Mouse (Mus musculus) frontal cortex, adult (tissue): ENCODE measurements around the gene Phf21a.

Experiments used
- ATAC-seq: cut with Nextera tagmentation; 2 replicates; pipeline ENCODE4 v1.9.2; 2017; ENCODE audit warnings: mild to moderate bottlenecking, moderate library complexity, mixed read lengths; ENCODE audit not compliant: low TSS enrichment

The Phf21a gene

DNA sequence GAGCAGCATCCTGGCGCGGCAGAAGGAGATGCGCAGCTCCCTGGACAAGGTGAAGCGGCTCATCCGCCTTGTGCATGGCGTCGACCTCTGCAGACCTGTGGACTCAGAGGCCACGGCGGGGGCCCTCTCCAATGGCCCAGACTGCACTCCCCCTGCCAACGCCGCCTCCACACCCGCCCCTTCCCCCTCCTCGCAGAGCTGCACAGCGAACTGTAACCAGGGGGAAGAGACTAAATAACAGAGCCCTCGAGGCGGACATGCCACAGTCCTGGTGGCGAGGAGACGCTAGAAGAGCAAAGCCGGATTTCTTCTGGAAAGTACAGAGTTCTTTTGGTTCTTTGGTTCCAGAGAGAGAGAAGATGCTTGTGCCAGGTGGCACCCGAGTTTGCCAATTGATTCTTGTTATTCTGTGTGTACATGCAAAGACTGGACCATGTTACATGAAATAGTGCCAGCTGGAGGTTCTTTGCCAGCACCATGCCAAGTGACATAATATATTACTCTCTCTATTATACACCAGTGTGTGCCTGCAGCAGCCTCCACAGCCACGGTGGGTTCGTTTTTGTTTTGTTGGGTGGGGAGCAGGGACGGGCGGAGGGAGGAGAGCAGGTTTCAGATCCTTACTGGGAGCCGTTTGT lies 267.4 kb downstream of the Phf21a start:
- ATAC-seq: no peak

DNA sequence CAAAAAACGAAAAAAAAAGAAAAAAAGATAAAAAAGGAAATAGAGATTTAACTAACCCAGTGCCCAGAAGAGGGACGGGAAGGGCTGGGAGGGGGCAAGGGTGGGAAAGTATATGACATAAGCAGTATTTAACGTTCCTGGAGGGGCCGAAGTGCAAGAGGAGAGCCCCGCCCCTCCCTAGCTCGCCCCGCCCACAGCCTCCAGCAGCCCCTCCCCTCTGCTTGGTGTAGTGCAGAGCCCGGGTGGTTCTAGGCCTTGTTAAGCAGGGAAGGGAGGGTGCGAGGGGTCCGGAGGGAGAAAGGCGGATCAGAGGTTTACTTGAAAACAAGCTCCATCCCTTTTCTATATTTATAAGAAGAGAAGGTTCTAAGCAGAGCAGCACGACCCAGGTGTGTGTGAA lies 268.0 kb downstream of the Phf21a start:
- no peak for ATAC-seq

DNA sequence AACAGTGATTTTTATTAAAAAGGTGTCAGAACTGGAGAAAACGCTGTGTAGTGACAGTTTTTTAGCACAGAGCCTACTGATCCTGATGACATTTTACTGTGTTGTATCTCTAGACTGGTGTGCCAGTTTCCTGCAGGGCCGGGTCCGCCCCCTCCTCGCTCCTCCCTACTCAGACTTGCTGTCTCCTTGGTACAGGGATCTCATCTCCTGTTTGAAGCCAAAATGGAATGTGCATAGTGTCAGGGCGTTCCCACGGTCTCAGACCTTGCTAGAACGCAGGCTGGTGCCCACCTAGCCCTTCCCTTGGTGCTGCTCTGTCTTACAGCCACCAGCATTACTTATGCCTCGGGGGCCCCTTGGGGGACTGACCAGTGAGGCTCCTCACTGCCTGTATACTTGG lies 268.9 kb downstream of the Phf21a start:
- no peak for ATAC-seq

DNA sequence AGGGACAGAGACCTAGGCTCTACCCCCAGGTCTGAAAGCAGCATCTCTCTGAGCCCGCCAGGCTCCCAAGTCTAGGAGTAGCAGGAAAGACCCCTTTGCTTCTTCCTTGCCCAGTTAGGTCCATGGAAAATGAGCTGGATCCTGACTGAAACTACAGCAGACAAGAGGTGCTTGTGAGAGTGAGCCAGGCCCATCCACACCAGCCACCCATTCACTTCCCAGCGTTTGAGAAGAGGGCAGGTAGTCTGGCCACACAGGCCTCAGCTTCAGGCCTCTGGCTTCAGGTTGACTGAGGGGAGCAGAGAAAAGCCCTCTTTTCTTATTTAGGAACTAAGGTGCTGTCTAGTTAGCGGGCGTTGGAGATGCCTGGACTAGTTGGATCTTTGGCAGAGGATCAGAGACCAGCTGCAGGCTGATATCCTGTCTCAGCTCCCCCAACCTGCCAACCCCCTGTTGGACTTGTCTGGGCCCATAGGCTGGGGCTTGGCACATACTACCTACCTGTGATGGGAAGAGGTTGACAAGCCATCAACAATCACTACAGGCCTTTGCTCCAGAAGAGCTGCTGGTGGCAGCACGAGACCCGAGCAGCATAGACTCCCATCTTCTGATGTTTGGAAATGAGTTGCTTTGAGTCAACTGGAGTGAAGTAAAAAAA lies 269.8 kb downstream of the Phf21a start:
- no peak for ATAC-seq

DNA sequence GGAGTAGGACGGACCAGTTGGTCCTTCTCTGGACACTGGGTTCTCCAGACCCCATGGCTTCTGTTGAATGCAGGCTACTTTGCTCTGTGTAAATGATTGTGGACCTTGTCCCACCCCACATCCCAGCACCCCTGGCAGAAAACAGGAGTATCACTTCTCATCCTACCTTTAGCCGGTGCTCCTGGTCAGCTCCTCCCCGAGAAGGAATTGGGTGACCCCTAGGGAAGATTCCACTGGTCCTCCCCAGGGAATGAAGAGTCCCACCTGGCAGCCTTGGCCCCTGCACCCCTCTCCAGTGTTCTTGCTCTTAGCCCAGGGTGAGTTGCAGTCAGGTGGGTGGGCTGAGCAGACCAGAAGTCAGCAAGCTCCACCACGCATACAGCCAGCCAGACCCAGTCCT lies 271.2 kb downstream of the Phf21a start:
- no peak for ATAC-seq

DNA sequence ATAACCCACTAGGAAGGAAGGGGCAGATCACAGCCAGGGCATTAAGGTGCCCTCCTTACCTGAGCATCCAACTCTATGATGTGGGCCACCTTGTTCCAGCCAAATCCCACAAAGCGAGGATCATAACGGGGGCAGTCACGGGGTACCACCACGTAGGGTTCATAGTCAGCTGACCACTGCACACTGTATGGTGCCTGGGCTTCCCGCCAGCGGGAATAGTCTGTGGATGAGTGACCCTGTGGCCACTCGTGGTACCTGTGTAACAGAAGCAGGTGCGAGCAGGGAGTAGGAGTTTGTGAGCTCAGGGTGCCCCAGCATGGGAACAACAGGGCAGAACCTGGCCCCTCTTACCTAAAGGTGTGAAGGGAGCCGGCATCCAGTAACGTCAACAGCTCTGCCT lies 272.7 kb downstream of the Phf21a start:
- no peak for ATAC-seq

DNA sequence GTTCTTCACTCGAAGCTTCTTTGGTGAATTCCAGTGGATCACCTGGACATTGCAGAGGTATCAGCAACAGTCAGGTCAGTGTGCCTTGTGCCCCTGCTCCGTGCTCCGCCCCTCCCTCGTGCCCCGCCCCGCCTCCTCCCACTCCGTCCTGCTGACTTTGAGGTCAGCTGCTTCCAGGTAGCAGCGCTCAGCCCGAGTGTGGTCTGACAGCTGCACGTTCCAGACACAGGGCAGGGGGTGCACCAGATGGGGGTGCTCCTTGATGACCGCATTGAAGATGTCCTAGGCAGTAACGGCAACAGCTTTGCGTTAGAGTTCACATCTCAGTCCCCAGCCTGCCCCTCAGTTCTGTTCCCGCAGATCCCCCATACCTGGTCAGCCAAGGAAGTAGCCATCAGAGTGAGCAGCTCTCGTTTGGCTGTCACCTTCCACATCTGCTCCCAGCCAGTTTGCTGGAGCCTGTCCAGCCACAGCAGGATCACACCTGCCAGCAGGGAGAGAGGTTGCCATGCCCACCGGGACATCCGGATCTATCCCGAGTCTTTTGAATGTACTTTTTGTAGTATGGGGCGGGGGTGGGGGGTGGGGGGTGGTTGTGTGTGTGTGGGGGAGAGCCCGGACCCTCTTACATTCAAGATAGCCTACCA lies 274.6 kb downstream of the Phf21a start:
- no peak for ATAC-seq

DNA sequence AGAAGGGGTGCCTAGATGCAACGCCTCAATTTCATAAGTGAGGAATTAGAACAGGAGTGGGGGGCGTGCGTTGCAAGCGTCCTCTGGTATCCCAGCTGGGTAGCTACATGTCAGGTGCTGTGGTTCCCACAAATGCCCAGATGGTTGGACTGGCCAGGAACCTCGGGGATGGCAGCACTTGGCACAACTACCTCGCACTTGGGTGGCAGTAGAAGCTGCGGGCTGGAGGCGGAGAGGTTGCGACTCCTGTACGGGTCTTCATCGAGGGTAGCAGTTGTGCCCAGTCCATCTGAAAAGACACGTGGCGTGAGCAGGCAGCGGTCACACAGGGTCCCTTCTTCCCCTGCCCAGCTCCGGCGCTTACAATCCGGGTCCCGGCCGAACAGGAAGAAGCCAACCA lies 277.5 kb downstream of the Phf21a start:
- ATAC-seq: no peak

DNA sequence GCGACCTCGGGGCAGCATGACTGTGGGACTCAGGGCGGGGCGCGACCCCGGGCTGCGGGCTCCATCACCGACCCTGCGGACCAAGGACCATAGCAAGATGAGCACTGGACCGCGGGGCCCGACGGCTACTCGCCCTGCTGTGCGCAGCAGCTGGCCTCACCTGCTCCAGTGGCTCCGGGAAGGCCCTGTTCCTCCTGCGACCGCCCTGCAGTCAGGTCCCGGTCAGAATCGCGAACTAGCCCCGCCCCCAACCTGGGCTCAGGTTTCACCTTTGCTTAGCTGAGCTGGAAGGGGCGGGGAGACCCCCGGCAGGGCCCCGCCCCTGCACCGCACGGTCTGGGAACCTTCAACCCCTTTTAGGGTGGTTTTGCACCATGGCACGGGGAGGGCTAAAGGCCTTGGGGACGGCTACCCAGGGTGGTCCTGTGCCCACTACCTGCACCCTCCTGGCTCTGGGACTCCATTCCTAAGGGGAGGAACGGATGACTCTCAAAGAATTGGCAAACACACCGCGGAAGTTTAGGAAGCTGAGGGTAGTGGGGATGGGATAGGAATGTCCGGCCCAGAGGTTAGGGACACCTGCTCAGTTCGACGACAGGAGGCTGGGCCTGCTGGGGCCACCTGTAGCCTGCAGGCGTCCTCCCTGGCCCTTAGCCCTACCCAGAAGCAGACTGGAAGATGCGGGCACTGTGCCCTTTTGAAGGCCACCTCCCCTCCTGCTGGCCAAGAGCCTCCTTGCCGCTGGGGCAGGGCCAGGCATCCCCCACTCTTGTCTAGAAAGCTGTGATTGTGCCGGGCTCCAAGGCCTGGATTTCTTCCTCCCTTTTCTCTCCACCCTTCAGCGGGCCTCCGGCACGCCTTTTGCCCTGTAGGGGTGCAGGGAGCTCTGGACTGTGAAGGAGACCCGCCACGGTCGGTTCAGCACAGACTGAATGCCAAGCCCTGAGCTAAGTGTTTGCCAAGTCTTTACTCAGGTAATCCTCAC lies 278.2 kb downstream of the Phf21a start:
- no peak for ATAC-seq

DNA sequence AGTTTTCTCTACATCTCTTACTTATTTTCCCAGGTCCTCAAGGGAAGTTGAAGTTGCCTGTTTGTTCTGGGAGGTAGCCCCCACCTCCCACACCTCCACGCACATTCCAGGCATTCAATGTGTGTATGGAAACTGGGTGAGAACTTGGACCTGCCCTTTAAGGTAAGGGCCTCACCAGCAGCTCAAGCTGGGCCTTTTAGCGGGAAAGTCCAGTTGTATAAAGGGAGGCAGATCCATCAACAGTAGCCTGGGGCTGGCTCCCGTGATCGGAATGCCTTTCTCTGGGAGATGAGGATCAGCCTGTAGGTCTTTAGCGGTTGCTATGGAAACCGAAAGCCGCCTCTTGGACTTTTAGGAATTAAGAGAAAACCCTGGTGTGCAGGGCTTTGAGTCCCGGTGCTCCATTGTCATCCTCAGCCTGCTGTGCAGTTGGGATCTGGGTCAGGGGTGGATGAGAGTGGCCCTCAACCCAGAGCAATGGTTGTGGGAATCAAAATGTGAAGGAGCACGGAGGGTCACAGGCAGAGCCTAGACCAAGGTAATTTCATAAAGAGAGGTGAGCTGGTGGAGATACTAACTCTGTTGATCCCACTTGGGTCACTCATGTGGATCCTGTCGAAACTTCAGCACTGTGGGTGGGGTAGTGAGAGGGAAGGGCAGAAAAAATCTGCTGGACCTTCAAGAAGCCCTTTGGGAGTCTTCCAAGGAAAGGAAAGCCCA lies 279.2 kb downstream of the Phf21a start:
- no peak for ATAC-seq

DNA sequence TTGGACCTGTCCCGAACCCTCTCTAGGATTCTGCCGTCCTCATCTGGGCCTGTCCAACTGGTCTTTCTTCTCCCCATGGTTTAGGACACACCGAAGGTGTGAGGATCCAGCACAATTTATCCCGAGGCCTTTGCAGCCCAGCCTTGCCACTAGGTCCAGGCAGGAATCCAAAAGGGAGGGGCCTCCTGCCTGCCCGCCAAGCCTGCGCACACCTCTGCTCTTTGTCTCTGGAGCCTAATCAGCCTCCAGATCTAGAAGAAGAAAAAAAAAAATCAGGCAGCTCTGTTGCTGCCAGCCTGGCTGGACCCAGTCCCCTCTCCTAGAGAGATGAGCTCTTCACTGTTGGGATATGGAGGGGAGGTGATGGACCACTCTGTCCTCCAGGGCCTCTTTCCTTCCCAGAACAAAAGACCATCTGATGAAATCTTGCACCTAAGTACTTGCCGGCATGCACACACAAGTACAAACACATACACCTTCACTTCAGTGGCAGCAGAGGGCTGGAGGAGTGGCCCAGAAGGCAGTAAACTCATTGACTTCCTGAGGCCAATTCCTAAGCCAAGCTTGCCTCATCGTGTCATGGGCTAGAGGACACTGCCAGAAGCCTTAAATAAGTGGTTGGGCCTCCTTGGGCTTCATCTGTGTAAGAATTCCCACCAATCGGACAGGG lies 280.0 kb downstream of the Phf21a start:
- ATAC-seq: no peak

DNA sequence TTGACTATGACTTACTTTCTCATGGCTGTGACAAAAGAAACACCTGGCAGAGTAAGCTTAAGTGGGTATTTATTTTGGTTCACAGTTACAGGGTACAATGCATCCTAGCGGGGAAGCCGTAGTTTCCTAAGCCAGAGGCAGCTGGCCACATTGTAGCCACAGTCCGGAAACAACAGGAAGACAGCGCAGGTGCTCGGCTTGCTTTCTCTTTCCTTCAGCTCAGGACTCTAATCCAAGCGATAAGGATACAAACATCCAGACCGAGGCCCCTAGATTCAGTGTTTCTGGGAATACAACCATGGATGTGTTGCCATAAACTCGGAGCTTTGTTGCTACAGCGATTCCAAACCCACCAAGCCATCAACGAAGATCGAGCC lies 280.5 kb downstream of the Phf21a start:
- ATAC-seq: no peak

DNA sequence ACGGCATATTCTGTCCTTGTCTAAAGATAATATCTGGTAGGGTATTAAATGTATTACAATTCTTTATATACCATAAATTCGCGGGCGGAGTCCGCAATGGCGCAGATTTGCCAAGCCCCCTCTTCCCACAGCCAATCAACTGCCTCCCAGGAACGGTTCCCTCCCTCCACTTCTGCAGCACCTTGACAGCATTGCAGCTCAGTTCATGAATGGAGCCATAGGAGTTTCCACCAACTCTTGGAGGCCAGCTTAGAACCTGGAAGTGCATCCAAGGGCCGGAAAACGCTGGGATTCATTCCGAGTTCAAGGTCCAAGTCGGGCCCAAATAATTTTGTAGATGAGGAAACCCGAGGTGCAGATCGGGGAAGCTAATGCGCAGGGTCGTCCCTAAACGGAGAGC lies 281.6 kb downstream of the Phf21a start, which contains the start of the genes Pex16 and Large2:
Gene Pex16, plus strand, starts transcription at position 163 of the 400 bp plus-strand sequence.
Gene Large2, minus strand, starts transcription at position 356 of the 400 bp plus-strand sequence.
- peak; percentile 48 for ATAC-seq

DNA sequence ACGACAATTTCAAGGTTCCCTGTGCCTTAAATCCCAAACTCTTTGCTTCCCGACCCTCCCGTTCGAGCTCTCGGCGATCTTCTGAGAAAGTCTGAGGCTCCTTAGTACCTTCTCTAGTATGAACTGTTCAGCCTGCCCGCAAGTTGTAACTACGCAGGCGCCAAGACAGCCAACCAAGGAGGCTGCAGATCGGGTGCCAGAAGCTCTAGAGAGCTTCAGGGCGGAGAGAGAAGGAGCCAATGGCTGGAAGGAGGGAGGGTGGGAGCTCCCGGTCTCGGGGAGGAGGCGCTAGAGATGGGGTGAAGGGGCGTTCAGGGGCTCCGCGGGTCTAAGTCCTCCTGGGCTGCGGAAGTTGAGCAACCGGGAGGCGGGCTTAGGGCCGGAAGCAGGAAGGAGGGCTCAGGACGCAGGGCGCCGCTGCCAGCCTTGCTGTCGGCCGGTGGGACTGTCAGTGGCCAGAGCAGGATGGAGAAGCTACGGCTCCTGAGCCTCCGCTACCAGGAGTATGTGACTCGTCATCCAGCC lies 282.2 kb downstream of the Phf21a start:
- ATAC-seq: peak; percentile 95

DNA sequence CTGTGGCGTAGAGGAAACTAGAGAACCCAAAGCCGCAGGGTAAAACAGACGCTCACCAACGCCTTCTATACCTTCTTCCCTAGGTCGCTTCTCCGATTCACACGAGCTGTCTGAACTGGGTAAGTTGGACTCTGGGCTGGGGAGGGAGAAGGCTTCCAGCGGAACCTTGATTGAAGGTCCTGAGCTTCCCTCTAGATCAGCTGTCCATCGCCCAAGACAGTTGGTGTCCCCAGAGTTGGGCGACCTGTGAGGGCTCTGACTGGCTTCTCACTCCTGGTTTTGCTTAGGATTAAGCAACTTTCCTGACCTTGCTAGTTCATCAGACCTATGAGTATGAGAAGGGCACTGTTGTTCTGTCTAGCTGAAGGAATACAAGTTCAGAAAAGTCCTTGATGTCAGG lies 282.9 kb downstream of the Phf21a start:
- ATAC-seq: no peak

DNA sequence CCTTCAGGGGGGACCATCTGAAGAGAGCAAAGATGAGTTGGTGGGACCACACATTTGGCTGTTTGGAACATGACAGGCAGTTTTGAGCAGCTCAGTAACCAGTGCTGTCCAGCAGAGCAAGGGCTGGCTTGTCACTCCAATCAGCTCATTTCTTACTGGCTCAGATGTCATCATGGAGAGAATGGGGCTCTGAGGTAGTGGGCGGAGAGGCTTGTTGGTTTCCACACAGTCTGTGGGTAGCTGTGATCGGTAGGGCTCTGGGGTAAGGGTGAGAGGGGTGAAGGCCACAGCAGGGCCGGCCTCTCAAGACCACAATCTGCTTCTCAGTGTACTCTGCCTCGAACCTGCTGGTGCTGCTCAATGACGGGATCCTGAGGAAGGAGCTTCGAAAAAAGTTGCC lies 283.4 kb downstream of the Phf21a start:
- no peak for ATAC-seq

DNA sequence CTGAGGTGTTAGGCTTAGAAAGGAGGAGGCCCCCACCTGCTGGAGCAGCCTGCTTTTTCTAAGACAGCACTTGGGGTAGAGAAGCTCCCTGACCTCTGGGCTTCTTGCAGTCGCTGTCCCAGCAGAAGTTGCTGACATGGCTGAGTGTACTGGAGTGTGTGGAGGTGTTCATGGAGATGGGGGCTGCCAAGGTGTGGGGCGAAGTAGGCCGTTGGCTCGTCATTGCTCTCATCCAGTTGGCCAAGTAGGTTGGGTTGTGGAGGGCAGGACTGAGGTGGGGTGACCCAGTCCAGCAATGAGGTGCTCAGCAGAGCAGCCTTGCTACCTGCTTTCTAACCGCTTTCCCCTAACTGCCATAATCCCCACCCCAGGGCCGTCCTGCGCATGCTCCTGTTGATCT lies 284.4 kb downstream of the Phf21a start:
- no peak for ATAC-seq

DNA sequence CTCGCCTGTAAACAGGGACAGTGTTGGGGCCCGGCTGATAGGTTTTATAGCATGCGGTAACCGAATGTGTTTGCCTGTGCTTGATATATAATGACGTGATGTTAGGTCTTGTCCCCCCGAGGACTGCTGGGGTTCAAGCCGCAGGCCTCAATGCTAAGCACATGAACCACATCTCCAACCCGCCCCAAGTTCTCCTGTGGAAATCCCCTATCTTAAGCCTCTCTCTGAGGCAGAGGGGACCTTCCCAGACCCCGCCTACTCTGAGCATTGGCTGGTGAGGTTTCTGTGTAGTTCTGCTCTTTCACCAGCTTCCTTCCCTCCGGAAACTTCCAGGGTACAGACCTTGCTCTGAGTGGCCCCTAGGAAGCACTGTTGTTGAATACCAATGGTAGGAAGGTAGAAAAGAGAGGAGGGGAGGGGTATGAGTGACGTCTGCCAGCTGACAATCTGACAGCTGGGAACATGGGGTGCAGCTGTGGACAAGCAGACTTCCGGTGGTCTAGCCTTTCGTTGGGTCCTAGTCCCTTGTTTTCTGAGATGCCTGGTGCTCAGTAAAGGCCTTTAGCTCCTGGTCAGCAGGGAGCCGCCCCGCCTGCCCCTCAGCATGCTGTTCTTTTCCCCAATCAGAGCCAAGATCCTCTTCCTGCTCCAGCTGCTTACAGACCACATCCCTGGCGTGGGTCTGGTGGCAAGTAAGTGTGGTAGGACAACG lies 287.0 kb downstream of the Phf21a start:
- no peak for ATAC-seq

DNA sequence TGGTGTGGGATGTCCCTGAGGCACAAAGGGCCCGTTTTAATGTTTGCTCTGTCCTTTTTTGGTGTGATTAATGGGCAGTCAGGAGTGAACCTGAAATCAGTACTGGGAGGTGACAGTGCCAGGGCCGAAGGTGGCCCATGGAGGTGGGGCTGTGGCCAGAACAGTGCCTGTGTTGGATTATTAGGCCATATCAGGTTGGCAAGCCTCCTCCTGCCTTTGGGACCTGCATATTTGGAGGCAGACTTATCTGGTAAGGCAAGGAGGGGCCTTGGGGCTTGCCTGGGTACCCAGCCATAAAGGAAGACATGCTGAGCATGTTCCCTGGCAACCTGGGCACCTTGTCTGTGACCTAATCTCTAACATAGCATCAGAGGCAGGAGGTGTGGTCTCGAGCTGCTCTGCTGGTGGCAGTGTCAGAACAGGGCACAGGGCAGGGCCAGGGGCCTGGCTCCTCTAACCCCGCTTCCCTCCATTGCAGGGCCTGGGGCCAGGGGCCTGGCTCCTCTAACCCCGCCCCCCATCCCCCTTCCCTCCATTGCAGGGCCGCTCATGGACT lies 287.7 kb downstream of the Phf21a start:
- ATAC-seq: no peak

DNA sequence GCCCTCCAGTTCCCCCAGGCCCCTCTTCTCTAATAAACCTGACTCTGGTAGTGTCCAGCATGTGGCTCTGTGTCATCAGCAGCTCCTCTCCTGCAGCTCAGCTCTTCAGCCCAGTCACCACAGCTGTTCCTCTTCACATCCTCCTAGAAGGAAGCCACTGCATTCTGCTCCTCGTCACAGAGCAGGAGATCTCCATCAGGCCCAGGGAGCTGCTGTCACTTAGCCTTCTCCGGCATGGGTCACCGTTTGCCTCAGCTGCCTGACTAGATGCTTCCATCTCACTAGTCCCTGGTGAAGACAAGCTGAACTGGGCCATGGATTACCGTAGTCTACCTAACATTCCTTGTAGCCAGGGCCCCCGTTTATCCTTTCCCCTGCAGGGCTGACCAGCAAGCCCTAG lies 288.2 kb downstream of the Phf21a start:
- no peak for ATAC-seq
